Mouse (Mus musculus): Measurements from ENCODE around the gene Dnajc13. TPM values are rescaled to one million over a fixed set of nuclear protein-coding genes. Genes with fewer than 3 reads are reported as not detected.

Dnajc13 gene
- total RNA-seq, 2 experiments from 2014 or later, result 38.3 to 43.2 TPM

DNA sequence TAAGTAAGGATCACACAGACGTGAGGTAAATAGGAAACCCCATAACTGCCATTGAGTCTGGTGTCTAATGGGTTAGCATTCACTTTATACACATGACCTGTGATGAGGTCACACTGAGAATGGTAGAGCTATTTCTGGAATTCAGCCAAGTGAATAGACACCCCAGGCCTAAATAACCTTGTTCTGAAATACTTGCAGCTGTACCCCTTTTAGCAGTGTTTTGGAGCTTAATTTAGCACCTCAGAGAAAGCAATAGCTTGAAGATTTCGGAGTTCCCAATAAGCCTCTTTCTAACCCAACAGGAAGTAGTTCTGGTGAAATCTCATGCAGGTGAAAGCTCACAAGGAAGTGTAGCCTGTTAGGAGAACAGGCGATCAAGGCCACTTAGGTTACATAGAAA, 135.9 kb downstream of the Dnajc13 start, which contains the start of gene Ackr4:
Ackr4 (minus strand) TSS at position 101 of the 400 bp plus-strand sequence.
- DNase-seq (ENCODE audit: low spot score in 2 of 2), result no peak

- no peak for DNase-seq (ENCODE audit: low spot score in 2 of 2)
Measured at GRCm38 (mm10) chr9:104123622-104124021, 139.1 kb downstream of the Dnajc13 start.

DNA sequence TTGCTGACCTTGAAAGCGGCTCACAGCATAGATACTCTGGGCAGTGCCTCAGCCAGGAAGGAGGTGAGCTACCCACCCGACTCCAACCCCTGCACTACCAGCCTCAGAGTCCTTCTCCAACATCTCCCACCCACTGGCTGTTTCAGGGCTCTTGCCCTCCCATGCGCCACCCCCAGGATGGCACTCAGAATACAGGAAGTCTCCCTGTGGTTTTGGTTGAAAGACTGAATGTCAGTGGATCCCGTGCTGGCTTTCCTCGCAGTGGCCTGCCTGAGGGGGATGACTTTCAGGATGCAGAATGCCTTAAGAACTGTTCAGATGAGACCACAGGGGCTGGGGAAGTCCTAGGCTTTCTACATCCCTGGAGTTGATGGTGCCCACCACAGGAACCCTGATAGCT, 139.6 kb downstream of the Dnajc13 start:
- no peak for DNase-seq (ENCODE audit: low spot score in 2 of 2)

GRCm38 (mm10) chr9:104109151-104109550, 153.6 kb downstream of the Dnajc13 start:
- DNase-seq (ENCODE audit: low spot score in 2 of 2), result no peak

DNA sequence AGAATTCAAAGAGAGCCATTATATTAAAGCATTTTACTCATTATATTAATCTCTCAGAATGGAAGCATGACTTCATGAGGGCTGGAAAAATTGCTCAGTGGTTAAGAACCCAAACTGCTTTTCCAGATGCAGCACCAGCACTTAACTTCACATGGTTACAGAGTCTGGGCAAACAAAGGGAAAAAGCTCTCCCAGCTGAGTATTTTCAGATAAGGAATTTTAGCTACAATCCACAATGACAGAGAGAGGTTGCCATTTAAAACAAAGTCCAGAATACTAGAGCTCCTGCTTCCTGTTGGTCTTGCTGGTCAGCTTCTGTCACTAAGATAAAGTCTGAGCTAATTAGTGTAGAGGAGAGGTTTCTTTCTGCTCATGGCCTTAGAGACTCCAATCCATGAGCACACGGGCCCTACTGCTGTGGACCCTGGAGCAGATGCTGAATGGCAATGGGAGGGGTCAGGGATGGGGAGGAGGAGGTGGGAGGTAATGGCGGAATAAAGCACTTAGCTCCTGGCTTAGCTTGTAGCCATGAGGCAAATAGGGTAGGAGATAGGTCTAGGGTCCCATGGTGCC, 154.1 kb downstream of the Dnajc13 start:
- DNase-seq (ENCODE audit: low spot score in 2 of 2), result no peak

DNA sequence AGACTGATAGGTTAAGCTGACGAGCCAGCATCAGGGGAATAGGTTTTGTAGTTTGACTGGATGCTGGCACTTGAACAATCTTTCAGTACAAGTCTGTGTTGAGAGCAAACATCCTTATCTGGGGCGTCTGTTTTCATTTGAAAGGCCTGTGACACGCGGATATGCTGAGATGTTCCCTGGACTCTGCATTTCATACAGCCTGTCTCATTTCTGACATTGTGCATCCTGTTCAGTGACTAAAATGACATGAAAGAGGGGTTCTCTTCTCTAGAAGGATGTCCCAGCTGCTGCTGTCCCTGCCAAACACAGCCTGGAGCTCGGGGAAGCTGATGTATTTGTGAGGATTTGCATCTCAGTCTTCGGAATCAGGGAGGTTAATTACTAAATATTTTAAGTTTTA, 155.2 kb downstream of the Dnajc13 start:
- DNase-seq (ENCODE audit: low spot score in 2 of 2), result no peak

GRCm38 (mm10) chr9:104106930-104107329, 155.8 kb downstream of the Dnajc13 start:
- no peak for DNase-seq (ENCODE audit: low spot score in 2 of 2)

- DNase-seq (ENCODE audit: low spot score in 2 of 2), result no peak
Measured at GRCm38 (mm10) chr9:104104986-104105385, 157.7 kb downstream of the Dnajc13 start.

GRCm38 (mm10) chr9:104102901-104103300, 159.8 kb downstream of the Dnajc13 start:
- no peak for DNase-seq (ENCODE audit: low spot score in 2 of 2)

GRCm38 (mm10) chr9:104102301-104102700, 160.4 kb downstream of the Dnajc13 start:
- no peak for DNase-seq (ENCODE audit: low spot score in 2 of 2)

DNA sequence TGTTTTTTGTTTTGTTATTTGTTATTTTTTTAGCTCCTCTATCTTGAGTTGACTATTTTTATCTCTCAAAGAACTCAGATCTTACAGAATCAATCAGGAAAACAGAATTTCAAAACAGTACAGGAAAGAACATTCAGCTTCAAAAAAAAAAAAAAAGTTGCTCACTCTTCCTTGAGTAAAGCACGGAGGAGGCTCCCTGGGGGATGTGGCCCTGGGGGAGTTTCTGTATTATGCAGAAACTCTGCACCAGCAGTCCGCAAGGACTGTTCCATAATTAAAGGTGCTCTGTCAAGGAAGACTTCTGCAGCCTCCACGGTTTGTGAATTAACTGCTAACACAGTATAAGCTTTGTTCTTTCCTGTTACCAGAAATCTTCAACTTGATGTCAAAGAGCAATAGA, 161.3 kb downstream of the Dnajc13 start:
- DNase-seq (ENCODE audit: low spot score in 2 of 2), result no peak

Other genes starting within 250 kb of the Dnajc13 start
- not detected for gene Gm28305, start 222.3 kb downstream of the Dnajc13 start, total RNA-seq (2021)
- 10 to 100 TPM; 37.3 to 47.4 TPM for gene Uba5, start 199.8 kb downstream of the Dnajc13 start, total RNA-seq (2021)
- gene Acad11, start 199.6 kb downstream of the Dnajc13 start, total RNA-seq (2021), result 10 to 100 TPM; 66.7 to 84.1 TPM
- gene Ackr4, start 136.0 kb downstream of the Dnajc13 start, total RNA-seq (2021), result not detected
- gene Acpp, start 74.8 kb upstream of the Dnajc13 start, total RNA-seq (2021), result 1 to 10 TPM in 1 of 2 experiments, under 1 TPM in 1; 0.58 to 9.6 TPM

Measured in adrenal gland, adult 18-20 months (tissue).